Mouse (Mus musculus) adrenal gland, adult 2 months (tissue): ENCODE data around the gene Ttc19. TPM values are rescaled to one million over a fixed set of nuclear protein-coding genes. Genes with fewer than 3 reads are reported as not detected.

Experiments
- polyA plus RNA-seq: library from polyadenylated mRNA; depleted of rRNA; stranded (reverse); fragments of >200 nt; gene quantifications from 2 replicates; pipeline ENCODE4 v1.2.3, GENCODE M21; 2012; rRNA removed
- total RNA-seq, 2 experiments: library from RNA; stranded (reverse); gene quantifications; 2 replicates each; pipeline ENCODE4 v1.2.3; 2021

The Ttc19 gene
- total and polyA plus RNA-seq, 3 experiments, result 7.3 to 36.3 (median 31.0) TPM

Other genes with a start within 250 kb of the Ttc19 start
- 1 to 10 TPM in 1 of 2 experiments, under 1 TPM in 1; 0.55 to 1.0 TPM for gene Adora2b, start 32.5 kb upstream of the Ttc19 start, total RNA-seq
- 1.8 and 2.5 TPM in 2 replicates for gene Adora2b, start 32.5 kb upstream of the Ttc19 start, polyA plus RNA-seq
- gene Zswim7, start 98 bp upstream of the Ttc19 start, total RNA-seq, result 10 to 100 TPM; 13.6 to 21.9 TPM
- 8.3 and 9.1 TPM in 2 replicates for gene Zswim7, start 98 bp upstream of the Ttc19 start, polyA plus RNA-seq
- gene Pigl, start 177.0 kb downstream of the Ttc19 start, total RNA-seq, result 1 to 10 TPM; 9.5 to 10.0 TPM
- 6.0 and 6.8 TPM in 2 replicates for gene Pigl, start 177.0 kb downstream of the Ttc19 start, polyA plus RNA-seq
- gene Ncor1, start 177.1 kb downstream of the Ttc19 start, total RNA-seq, result 100 to 1,000 TPM; 167 to 268 TPM
- gene Ncor1, start 177.1 kb downstream of the Ttc19 start, polyA plus RNA-seq, result 53.4 and 59.5 TPM in 2 replicates